Mouse (Mus musculus): ENCODE measurements around the gene Krtap4-7. TPM values are rescaled to one million over a fixed set of nuclear protein-coding genes. Genes with fewer than 3 reads are reported as not detected.
"Not testable (repeated sequence)": the region's sequence is repeated elsewhere in the genome, so short reads cannot be mapped to it uniquely, and the experiment has no call there.

The Krtap4-7 gene
- polyA plus RNA-seq, 1 experiment from 2014 or later = not detected

- no peak for DNase-seq (ENCODE audit: low spot score)
- Histone ChIP-seq H3K27me3 (ENCODE audit: insufficient read depth, poor library complexity, severe bottlenecking) (no peaks in the 10 kb centered on the region), H3K27ac (no peak overlapping the region), H3K36me3 (no peaks in the 10 kb centered on the region), H3K4me3 (no peak overlapping the region), H3K4me1 (replicated peaks) (peaks cover 4% of the 10 kb centered on the region), H3K9me3 (no peaks in the 10 kb centered on the region)
- 90% methylated on average over 1 of the region's 1 CpGs for WGBS
Observed at GRCm38 (mm10) chr11:99637086-99637485, 6.8 kb downstream of the Krtap4-7 start.

DNA sequence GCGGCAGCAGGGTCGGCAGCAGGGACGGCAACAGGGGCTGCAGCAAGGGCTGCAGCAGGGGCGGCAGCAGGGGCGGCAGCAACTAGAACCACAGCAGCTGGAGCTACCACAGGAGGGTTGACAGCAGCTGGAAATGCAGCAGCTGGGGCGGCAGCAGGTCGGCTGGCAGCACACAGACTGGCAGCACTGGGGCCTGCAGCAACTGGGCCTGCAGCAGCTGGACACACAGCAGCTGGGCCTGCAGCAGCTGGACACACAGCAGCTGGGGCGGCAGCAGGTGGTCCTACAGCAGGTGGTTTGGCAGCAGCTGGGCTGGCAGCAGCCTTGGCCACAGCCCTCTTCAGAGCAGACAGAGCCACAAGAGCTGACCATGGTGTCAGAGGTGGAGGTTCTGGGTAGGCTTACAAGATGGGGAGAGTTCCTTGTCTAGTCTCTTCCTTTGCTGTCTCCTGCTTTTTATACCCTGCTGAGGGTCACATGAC lies 9.2 kb downstream of the Krtap4-7 start, which contains the start of gene Krtap4-2:
Gene Krtap4-2 (minus strand): TSS at position 432 of the 482 bp plus-strand sequence.
- no peak within 1 kb of the TSS for H3K4me3 ChIP-seq
- WGBS = 43% methylated on average over 8 of the region's 8 CpGs
- no peak for DNase-seq (ENCODE audit: low spot score)
- H3K9me3 ChIP-seq = no peaks in the 10 kb centered on the region
- no peak within 1 kb of the TSS for H3K27ac ChIP-seq
- H3K36me3 ChIP-seq = no peaks in the 10 kb centered on the region
- peaks cover 4% of the 10 kb centered on the region for H3K4me1 ChIP-seq (replicated peaks)
- no peaks in the 10 kb centered on the region for H3K27me3 ChIP-seq (ENCODE audit: insufficient read depth, poor library complexity, severe bottlenecking)

- Histone ChIP-seq H3K27me3 (ENCODE audit: insufficient read depth, poor library complexity, severe bottlenecking) (no peaks in the 10 kb centered on the region), H3K9me3 (no peaks in the 10 kb centered on the region), H3K4me3 (no peak overlapping the region), H3K36me3 (no peaks in the 10 kb centered on the region), H3K27ac (no peak overlapping the region), H3K4me1 (replicated peaks) (peaks cover 4% of the 10 kb centered on the region)
- no peak for DNase-seq (ENCODE audit: low spot score)
- WGBS = 81% methylated on average over 2 of the region's 2 CpGs
Observed at GRCm38 (mm10) chr11:99633293-99633692, 10.6 kb downstream of the Krtap4-7 start.

GRCm38 (mm10) chr11:99630890-99631289 lies 13.0 kb downstream of the Krtap4-7 start:
- no peak for DNase-seq (ENCODE audit: low spot score)
- Histone ChIP-seq H3K9me3 (no peaks in the 10 kb centered on the region), H3K27me3 (ENCODE audit: insufficient read depth, poor library complexity, severe bottlenecking) (no peaks in the 10 kb centered on the region), H3K4me1 (replicated peaks) (peaks cover 4% of the 10 kb centered on the region), H3K27ac (no peak overlapping the region), H3K36me3 (no peaks in the 10 kb centered on the region), H3K4me3 (no peak overlapping the region)
- 85% methylated on average over 3 of the region's 3 CpGs for WGBS

GRCm38 (mm10) chr11:99628138-99628537 lies 15.8 kb downstream of the Krtap4-7 start, which contains the start of gene Krtap4-1:
Gene Krtap4-1 (minus strand): TSS chr11:99628238.
- H3K36me3 ChIP-seq = no peaks in the 10 kb centered on the region
- WGBS = 78% methylated on average over 4 of the region's 4 CpGs
- H3K27ac ChIP-seq = no peak within 1 kb of the TSS
- no peak within 1 kb of the TSS for H3K4me3 ChIP-seq
- no peaks in the 10 kb centered on the region for H3K27me3 ChIP-seq (ENCODE audit: insufficient read depth, poor library complexity, severe bottlenecking)
- DNase-seq (ENCODE audit: low spot score) = no peak
- H3K4me1 ChIP-seq (replicated peaks) = no peaks in the 10 kb centered on the region
- no peaks in the 10 kb centered on the region for H3K9me3 ChIP-seq

GRCm38 (mm10) chr11:99620335-99620734 lies 23.6 kb downstream of the Krtap4-7 start, which contains the start of gene Gm11562:
Gene Gm11562 (minus strand): TSS chr11:99620435.
- Histone ChIP-seq H3K4me3 (no peak within 1 kb of the TSS), H3K9me3 (no peaks in the 10 kb centered on the region), H3K27ac (no peak within 1 kb of the TSS), H3K4me1 (replicated peaks) (no peaks in the 10 kb centered on the region), H3K27me3 (ENCODE audit: insufficient read depth, poor library complexity, severe bottlenecking) (no peaks in the 10 kb centered on the region), H3K36me3 (no peaks in the 10 kb centered on the region)
- no peak for DNase-seq (ENCODE audit: low spot score)
- 87% methylated on average over 2 of the region's 2 CpGs for WGBS

- Histone ChIP-seq H3K9me3 (no peaks in the 10 kb centered on the region), H3K27me3 (ENCODE audit: insufficient read depth, poor library complexity, severe bottlenecking) (no peaks in the 10 kb centered on the region), H3K4me1 (replicated peaks) (no peaks in the 10 kb centered on the region), H3K4me3 (no peak within 1 kb of the TSS), H3K27ac (no peak within 1 kb of the TSS), H3K36me3 (no peaks in the 10 kb centered on the region)
- 82% methylated on average over 3 of the region's 3 CpGs for WGBS
- DNase-seq (ENCODE audit: low spot score) = no peak
Observed at GRCm38 (mm10) chr11:99614796-99615363, 29.0 kb downstream of the Krtap4-7 start, which contains the start of gene Krtap2-4. Gene Krtap2-4 (minus strand): TSS chr11:99614846.

DNA sequence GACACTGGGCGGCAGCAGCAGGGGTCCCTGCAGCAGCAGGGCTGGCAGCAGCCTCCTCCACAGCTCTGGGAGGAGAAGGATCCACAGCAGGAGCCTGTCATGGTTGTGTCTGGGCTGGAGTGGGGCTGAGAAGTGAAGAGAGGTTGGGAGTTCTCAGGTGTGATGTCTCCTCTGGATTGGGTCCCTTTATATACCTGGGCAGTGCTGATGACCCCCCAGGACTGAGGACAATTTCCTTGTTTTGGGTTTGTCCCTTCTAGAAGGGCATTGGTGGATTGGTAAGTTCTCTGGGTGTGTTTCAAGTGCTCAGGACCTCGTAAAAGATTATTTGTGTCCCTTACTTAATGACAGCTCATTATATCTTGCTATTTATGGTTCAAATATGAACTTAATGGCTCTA lies 33.8 kb downstream of the Krtap4-7 start, which contains the start of gene Gm11937:
Gene Gm11937 (minus strand): TSS at position 101 of the 400 bp plus-strand sequence.
- DNase-seq (ENCODE audit: low spot score); H3K27ac ChIP-seq; H3K9me3 ChIP-seq; H3K4me1 ChIP-seq (replicated peaks); H3K36me3 ChIP-seq; H3K27me3 ChIP-seq (ENCODE audit: insufficient read depth, poor library complexity, severe bottlenecking); H3K4me3 ChIP-seq: not testable (repeated sequence)
- WGBS = 66% methylated on average over 2 of the region's 2 CpGs

GRCm38 (mm10) chr11:99609126-99609525 lies 34.8 kb downstream of the Krtap4-7 start:
- WGBS = 82% methylated on average over 1 of the region's 1 CpGs
- no peak overlapping the region for H3K27ac ChIP-seq
- no peaks in the 10 kb centered on the region for H3K36me3 ChIP-seq
- DNase-seq (ENCODE audit: low spot score) = no peak
- no peaks in the 10 kb centered on the region for H3K27me3 ChIP-seq (ENCODE audit: insufficient read depth, poor library complexity, severe bottlenecking)
- H3K9me3 ChIP-seq = no peaks in the 10 kb centered on the region
- no peaks in the 10 kb centered on the region for H3K4me1 ChIP-seq (replicated peaks)
- no peak overlapping the region for H3K4me3 ChIP-seq

- not testable (repeated sequence) for H3K36me3 ChIP-seq; H3K4me1 ChIP-seq (replicated peaks); H3K9me3 ChIP-seq; H3K27me3 ChIP-seq (ENCODE audit: insufficient read depth, poor library complexity, severe bottlenecking); H3K27ac ChIP-seq; DNase-seq (ENCODE audit: low spot score); H3K4me3 ChIP-seq
- 78% methylated on average over 1 of the region's 1 CpGs for WGBS
Observed at GRCm38 (mm10) chr11:99603208-99603607, 40.7 kb downstream of the Krtap4-7 start, which contains the start of gene Gm11938. Gene Gm11938 (minus strand): TSS chr11:99603308.

DNA sequence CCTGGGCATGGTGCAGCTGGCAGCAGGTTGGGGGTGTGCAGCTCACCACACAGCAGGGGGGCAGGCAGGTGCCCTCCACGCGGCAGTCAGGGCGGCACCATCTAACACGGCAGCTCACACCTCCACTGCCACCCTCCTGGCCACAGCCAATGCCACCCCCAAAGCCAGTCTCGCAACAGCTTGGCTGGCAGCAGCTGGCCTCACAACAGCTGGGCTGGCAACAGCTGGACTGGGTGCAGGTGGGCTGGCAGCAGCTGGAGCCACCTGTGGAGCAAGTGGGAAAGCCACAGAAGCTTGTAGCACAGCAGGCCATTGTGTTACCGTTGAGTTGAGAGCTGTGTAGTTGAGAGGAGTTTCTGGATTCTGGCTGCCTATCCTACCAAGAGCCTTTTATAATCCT lies 46.1 kb downstream of the Krtap4-7 start, which contains the start of gene Krtap9-3:
Gene Krtap9-3 (minus strand): TSS at position 364 of the 400 bp plus-strand sequence.
- not testable (repeated sequence) for H3K4me3 ChIP-seq; H3K9me3 ChIP-seq; H3K27ac ChIP-seq; DNase-seq (ENCODE audit: low spot score); H3K27me3 ChIP-seq (ENCODE audit: insufficient read depth, poor library complexity, severe bottlenecking); H3K36me3 ChIP-seq; H3K4me1 ChIP-seq (replicated peaks)
- 81% methylated on average over 6 of the region's 6 CpGs for WGBS

Data from hindbrain, embryonic 10.5 days (tissue).